Mouse (Mus musculus): Measurements from ENCODE around the gene Abr.

GRCm38 (mm10) chr11:76392532-76392931 is 229.6 kb downstream of the Abr start:
- TF ChIP-seq CTCF (IDR thresholded peaks at IDR 0.05; ENCODE audit: low read depth, low read length): no peak
- TF ChIP-seq POLR2A (IDR thresholded peaks at IDR 0.05; ENCODE audit: borderline replicate concordance, low read depth, low read length): no peak

Measured in bone marrow macrophage, adult 2 months (primary cell).